24 mouse cellular contexts compared by ENCODE assay signal in genomic region chr6:121732632-121733031, GRCm38 (mm10). TPM values are rescaled to one million over a fixed set of nuclear protein-coding genes. Genes with fewer than 3 reads are reported as not detected.
A peak's percentile ranks its signal among the peaks of the same experiment; 100 is the strongest.
DNase-seq lines count a peak whose midpoint lies in the region; ATAC-seq and TF ChIP-seq lines count a peak whose summit lies in the region.
"Had no signal": no experiment of that assay in that cellular context is flagged by ENCODE, and none has a peak within 500 bp of the region (broad histone marks: within the 10 kb centered on the region; RNA-seq: fewer than 3 reads in every experiment).

Gm7298 (plus strand) TSS chr6:121732932.

- H3K79me2 ChIP-seq in liver, adult 2 months (ENCODE audit: control insufficient read depth, insufficient read depth, low read length) = no peaks in the 10 kb centered on the region

- no peaks in the 10 kb centered on the region for H3K36me3 ChIP-seq in liver, adult 2 months (ENCODE audit: control insufficient read depth, insufficient read depth, low read length)
- H3K36me3 ChIP-seq in liver, embryonic 11.5 days (ENCODE audit: control insufficient read depth, insufficient read depth, low read length) = no peaks in the 10 kb centered on the region
- H3K36me3 ChIP-seq: G1E had no signal

- 20% methylated on average over 3 of the region's 3 CpGs for WGBS in liver, adult 2 months
- WGBS in liver, embryonic 11.5 days = 68% methylated on average over 3 of the region's 3 CpGs

- no peak within 1 kb of the TSS for H3K4me2 ChIP-seq in liver, embryonic 11.5 days

- no peak within 1 kb of the TSS for H3K4me3 ChIP-seq in liver, adult 2 months (ENCODE audit: insufficient read depth, low read depth, low read length)
- no peak within 1 kb of the TSS for H3K4me3 ChIP-seq in liver, embryonic 11.5 days (ENCODE audit: low read depth, low read length)

- no peak for TF ChIP-seq POLR2A in liver, adult 2 months (IDR thresholded peaks at IDR 0.05; ENCODE audit: extremely low read depth, insufficient read depth, low read length)

- no peak for ATAC-seq in liver, embryonic 11.5 days (replicated peaks; ENCODE audit: low FRiP score)
- ATAC-seq: activated CD4-positive, CD25-positive, alpha-beta regulatory T cell, adult 4 months; CD4-positive, CD25-positive, alpha-beta regulatory T cell, adult 4 months; Patski had no signal

- no peak for TF ChIP-seq CTCF in liver, adult 2 months (IDR thresholded peaks at IDR 0.05; ENCODE audit: low read depth, low read length)

- H3K4me1 ChIP-seq in liver, adult 2 months (ENCODE audit: control insufficient read depth, insufficient read depth, low read length) = no peaks in the 10 kb centered on the region; the same call in 1 of the 2 replicates
- no peaks in the 10 kb centered on the region for H3K4me1 ChIP-seq in liver, embryonic 11.5 days (replicated peaks; ENCODE audit: control insufficient read depth, insufficient read depth, low read length)

- DNase-seq in adrenal gland, adult 2 months = peak; percentile 22
- no peak for DNase-seq in adrenal gland, postnatal 14 days
- DNase-seq in liver, adult 2 months (ENCODE audit: extremely low read depth, low read depth, low spot score) = peak; percentile 59
- no peak for DNase-seq in liver, embryonic 11.5 days (ENCODE audit: low spot score)
- DNase-seq in forelimb bud, embryonic 11.5 days (ENCODE audit: low read depth, low spot score) = peak; percentile 3
- no peak for DNase-seq in cerebellum, postnatal 14 days
- DNase-seq: adrenal gland, adult 8-10 months; adrenal gland, postnatal 10 days; adrenal gland, postnatal 25 days; B cell, adult 2 months; cerebellum, adult 11 months; cerebellum, adult 11-12 months; cerebellum, adult 18-20 months; cerebellum, adult 2 months; cerebellum, adult 8-10 months had no signal

- no peak within 1 kb of the TSS for H3K9ac ChIP-seq in liver, adult 2 months (ENCODE audit: low read depth, low read length)
- no peak within 1 kb of the TSS for H3K9ac ChIP-seq in liver, embryonic 11.5 days (ENCODE audit: low read depth, low read length)

- no peaks in the 10 kb centered on the region for H3K9me3 ChIP-seq in liver, embryonic 11.5 days (ENCODE audit: control insufficient read depth, low read length)
- H3K9me3 ChIP-seq: G1E had no signal

- H3K27ac ChIP-seq in liver, adult 2 months (replicated peaks; ENCODE audit: insufficient read depth, low read depth, low read length) = no peak within 1 kb of the TSS
- no peak within 1 kb of the TSS for H3K27ac ChIP-seq in liver, embryonic 11.5 days (ENCODE audit: low read depth, low read length)

- no peaks in the 10 kb centered on the region for H3K27me3 ChIP-seq in liver, adult 2 months (ENCODE audit: control insufficient read depth, insufficient read depth, low read length)
- H3K27me3 ChIP-seq in liver, embryonic 11.5 days (replicated peaks; ENCODE audit: control insufficient read depth, insufficient read depth, low read length) = no peaks in the 10 kb centered on the region
- H3K27me3 ChIP-seq: Patski had no signal

RNA-seq across cellular contexts. Expression of gene Gm7298, which starts in this region (rescaled TPM):
- 1 to 10 TPM in 1 of 2 experiments, not detected in 1; 5.6 TPM for total RNA-seq in adrenal gland, adult 2 months (2021)
- polyA plus RNA-seq in adrenal gland, adult 2 months (2012; rRNA removed) = 0.45 and 1.2 TPM in 2 replicates
- total RNA-seq in adrenal gland, postnatal 14 days (2021) = 0.26 and 1.4 TPM in 2 replicates
- not detected in 2 replicates for total RNA-seq in liver, adult 2 months (2014; rRNA removed)
- polyA plus RNA-seq in liver, adult 2 months (2012; rRNA removed) = 0.01 TPM in 1 of 2 replicates, not detected in the other
- polyA plus RNA-seq in liver, embryonic 11.5 days (2014; fragmentation: Nextera tagmentation; extraction: Ambion mirVana) = not detected in 2 replicates
- total RNA-seq: CH12.LX, ES-E14, G1E, MEL had no signal
- polyA plus RNA-seq: activated CD4-positive, CD25-positive, alpha-beta regulatory T cell, adult 4 months; brain, embryonic 14.5 days; C2C12; CD4-positive, CD25-positive, alpha-beta regulatory T cell, adult 4 months; cerebellum, adult 2 months; G1E; Patski had no signal

Comparison
In these comparisons a context has a peak if more than half of its experiments do, and no peak if none do; other contexts are left out.
1. DNase-seq: peak in adrenal gland, adult 2 months (single experiment) and forelimb bud, embryonic 11.5 days (single experiment); none in adrenal gland, postnatal 14 days (single experiment), liver, embryonic 11.5 days (single experiment) and cerebellum, postnatal 14 days (0 of 2).
2. Peak in DNase-seq in liver, adult 2 months; RNA of the gene not detected or under 1 TPM.